Mouse (Mus musculus): Measurements from ENCODE around the gene Sppl3.
"Not testable (repeated sequence)": the region's sequence is repeated elsewhere in the genome, so short reads cannot be mapped to it uniquely, and the experiment has no call there.

Sppl3 gene

GRCm38 (mm10) chr5:115081636-115082035 lies 70.7 kb downstream of the Sppl3 start:
- no peak for DNase-seq

DNA sequence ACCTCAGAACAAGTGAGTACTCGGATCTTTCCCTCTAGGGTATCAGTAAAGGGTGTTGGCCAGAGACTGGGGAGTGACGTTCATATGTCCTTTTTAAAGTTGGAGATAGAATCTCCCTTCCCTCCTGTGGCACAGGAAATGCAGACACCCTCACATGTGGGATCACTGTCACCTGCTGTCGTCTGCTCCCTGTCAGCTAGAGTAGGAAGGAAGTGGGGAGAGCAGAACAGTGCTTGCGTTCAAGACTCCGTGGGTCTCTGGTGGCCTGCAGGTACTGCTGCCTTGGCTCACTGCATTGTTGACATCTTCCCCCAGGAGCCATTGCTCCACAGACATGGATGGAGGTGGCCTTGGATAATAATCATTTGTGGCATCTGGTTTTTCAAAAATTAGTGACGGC lies 72.6 kb downstream of the Sppl3 start:
- DNase-seq = no peak

DNA sequence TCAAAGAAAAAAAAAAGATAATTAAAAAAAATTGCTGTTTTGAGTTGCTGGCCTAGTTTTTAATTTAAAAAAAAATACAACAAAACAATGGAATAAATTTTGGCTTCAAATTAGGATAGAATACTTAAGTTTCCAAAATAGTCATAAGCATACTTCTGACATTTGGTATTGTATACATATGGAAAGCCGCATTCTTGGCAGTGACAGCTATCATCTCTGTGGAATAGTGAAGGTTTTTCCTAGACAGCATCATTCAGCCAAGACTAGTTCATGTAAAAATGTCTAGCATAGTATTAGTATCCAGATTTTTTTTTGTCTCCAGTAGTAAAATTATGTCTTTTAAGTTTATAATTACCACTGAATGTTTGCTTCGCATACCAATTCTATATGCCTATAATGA lies 74.7 kb downstream of the Sppl3 start:
- no peak for DNase-seq

DNA sequence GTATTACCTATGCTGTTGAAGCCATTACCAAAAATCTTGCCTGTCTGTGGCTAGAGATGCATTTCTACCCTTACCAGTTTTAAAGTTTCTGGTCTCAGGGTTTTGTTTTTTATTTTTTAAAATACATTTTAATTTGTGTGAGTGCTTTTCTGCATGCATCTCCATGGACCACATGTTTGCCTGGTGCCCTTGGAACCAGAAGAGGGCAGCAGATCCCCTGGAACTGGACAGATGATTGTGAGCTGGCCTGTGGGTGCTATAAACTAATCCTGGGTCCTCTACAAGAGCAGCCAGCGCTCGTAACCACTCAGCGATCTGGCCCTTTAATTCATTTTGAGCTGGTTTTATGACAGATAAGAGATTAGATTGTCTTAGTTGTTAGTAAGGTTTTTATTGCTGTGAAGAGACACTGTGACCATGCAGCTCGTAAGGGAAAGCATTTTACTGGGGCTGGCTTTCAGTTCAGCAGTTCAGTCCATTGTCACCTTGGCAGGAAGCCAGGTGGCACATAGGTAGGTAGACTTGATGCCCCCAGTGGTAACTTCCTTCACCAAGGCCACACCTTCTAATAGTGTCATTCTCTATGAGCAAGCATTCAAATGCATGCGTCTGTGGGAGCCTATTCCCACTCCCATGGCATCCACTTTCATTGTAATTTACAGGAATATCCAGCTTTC lies 78.8 kb downstream of the Sppl3 start:
- DNase-seq = no peak

GRCm38 (mm10) chr5:115091015-115091414 lies 80.1 kb downstream of the Sppl3 start:
- no peak for DNase-seq

DNA sequence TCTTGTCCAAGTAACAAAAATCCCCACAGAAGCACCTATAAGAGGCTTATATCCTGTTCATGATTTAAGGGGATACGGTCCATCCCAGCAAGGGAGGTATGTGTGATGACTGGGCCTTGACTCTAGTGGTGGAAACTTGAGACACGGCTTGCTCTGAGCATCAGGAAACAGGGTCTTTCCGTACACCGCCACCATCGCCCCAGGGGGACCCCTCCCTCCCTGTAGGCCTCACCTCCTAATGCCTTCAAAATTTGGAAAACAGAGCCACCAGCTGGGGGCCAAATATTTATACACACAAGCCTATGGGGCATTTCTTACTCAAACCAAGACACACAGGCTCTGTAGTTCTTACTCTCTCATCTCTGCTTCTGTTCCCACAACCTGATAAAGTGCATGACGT lies 80.8 kb downstream of the Sppl3 start:
- no peak for DNase-seq

DNA sequence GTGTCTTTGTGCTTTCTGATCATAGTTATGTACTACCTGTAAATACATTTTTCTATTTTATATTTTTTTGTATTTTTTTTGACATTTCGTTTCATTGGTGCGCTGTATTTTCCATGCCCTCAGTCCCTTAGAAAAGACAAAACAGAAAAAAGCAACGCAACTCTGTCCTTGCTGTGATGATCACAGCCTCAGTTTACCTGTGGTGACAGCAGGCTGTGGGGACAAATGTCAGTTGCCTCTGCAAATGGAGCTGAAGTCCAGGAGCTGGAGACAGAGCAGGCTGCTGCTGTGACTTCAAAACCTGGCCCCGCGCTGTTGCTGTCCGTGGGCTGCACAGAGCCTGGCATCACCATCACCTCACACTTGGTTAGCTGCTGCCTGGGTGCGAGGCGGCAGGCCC lies 87.3 kb downstream of the Sppl3 start, which contains the start of gene Gm10401:
Gm10401 (minus strand) TSS at position 101 of the 400 bp plus-strand sequence.
- no peak for DNase-seq

DNA sequence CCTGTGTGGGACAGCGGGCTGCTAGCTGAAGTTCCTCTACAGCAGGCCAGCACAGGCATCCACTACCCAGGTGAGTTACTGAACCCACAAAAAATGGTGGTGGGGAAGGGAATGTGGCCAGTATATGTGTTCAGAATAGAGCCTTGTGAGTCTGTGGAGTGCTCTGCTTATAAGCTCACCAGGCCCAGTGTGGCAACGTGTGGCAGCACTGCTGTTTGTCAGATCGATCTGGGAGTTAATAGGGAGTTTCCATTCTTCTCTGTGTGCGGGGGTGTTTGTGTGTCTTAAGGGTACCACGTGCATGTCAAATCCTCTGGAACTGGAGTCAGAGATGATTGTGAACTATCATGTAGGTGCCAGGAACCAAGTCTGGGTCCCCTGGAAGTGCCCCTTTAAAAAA lies 88.6 kb downstream of the Sppl3 start:
- DNase-seq = no peak

DNA sequence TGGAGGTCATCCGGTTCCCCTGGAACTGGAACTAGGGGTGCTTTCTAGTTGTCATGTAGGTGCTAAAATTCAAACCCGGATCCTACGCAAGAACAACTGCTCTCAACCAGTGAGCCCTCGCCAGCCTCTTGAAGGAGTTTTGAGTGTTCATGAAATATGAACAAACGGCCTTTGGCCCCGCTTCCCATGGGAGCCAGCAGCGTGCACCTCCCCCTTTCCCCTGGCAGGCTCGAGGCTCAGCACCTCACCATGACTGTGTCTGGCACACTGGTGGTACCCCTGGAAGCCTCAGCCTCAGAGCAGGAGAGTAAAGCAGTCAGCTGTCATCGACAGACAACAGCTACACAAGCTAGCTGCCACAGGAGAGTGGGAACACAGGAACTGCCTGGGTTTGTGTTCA lies 89.1 kb downstream of the Sppl3 start:
- DNase-seq = no peak

- no peak for DNase-seq
These were observed 89.5 kb downstream of the Sppl3 start for GRCm38 (mm10) chr5:115100473-115100872.

DNA sequence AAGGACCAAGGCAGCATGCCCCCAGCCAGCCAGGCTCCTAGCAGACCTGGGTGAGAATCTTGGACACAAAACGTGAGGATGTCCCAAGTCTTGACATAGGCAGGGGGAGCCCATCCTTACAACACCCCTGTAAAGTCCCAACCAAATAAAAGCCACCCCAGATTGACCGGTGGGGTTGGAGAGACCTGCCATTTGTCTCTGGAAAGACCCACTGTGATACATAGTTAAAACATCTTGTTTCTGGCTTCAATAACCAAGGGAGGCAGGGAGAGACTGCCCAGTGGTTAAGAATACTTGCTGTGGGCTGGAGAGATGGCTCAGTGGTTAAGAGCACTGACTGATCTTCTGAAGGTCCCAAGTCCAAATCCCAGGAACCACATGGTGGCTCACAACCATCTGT lies 91.3 kb downstream of the Sppl3 start:
- DNase-seq = no peak

- DNase-seq = not testable (repeated sequence)
These were observed 92.3 kb downstream of the Sppl3 start for GRCm38 (mm10) chr5:115103253-115103652.

- no peak for DNase-seq
These were observed 100.2 kb downstream of the Sppl3 start for GRCm38 (mm10) chr5:115111156-115111555.

DNA sequence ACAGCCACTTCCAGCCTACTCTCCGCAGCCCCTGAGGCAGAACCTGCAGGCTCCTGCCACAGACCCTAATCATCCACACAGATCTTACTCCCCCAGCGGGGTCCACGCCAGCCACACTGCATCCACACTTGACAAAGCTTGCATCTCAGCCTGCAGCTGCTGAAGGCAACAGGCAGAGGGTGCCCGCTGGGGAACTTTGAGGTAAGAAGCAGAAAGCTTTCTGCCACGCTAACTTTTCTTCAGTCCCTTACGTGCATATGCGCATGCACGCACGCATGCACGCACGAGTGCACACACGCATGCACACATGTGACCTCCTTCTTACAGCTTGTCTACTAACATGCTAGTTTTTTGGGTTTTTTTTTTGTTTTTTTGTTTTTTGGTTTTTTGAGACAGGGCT lies 102.3 kb downstream of the Sppl3 start:
- no peak for DNase-seq

DNA sequence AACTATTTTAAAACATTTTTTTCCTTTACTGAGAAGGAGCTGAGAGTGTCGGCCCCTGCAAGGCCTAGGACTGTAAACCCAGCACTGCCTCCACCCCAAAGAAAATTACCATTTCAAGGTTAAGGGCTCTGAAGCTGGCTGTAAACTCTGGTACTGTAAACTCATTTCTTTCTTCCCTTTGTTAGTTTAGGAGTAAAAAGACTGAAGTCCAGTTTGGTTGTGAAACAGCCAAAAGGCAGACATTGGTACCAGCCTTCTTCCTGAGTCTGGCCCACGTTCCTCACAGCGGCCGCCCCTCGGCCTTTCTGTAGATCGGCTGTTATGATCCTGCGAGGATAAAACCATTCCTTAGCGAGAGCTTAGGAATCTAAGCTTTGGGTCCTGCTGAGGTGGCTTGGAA lies 103.6 kb downstream of the Sppl3 start:
- DNase-seq = no peak

- DNase-seq = no peak
These were observed 105.5 kb downstream of the Sppl3 start for GRCm38 (mm10) chr5:115116426-115116825.

- no peak for DNase-seq
These were observed 106.5 kb downstream of the Sppl3 start for GRCm38 (mm10) chr5:115117467-115117866.

- peak; percentile 68 for DNase-seq
These were observed 108.1 kb downstream of the Sppl3 start, which contains the start of gene Acads for GRCm38 (mm10) chr5:115118961-115119570. Gene Acads, minus strand, starts transcription at chr5:115119346.

- DNase-seq = peak; percentile 70
These were observed 110.0 kb downstream of the Sppl3 start for GRCm38 (mm10) chr5:115120978-115121377.

GRCm38 (mm10) chr5:115124690-115125089 lies 113.8 kb downstream of the Sppl3 start:
- DNase-seq = no peak

- DNase-seq = peak; percentile 87
These were observed 114.4 kb downstream of the Sppl3 start for GRCm38 (mm10) chr5:115125211-115125871.

- no peak for DNase-seq
These were observed 115.8 kb downstream of the Sppl3 start for GRCm38 (mm10) chr5:115126578-115127312.

DNA sequence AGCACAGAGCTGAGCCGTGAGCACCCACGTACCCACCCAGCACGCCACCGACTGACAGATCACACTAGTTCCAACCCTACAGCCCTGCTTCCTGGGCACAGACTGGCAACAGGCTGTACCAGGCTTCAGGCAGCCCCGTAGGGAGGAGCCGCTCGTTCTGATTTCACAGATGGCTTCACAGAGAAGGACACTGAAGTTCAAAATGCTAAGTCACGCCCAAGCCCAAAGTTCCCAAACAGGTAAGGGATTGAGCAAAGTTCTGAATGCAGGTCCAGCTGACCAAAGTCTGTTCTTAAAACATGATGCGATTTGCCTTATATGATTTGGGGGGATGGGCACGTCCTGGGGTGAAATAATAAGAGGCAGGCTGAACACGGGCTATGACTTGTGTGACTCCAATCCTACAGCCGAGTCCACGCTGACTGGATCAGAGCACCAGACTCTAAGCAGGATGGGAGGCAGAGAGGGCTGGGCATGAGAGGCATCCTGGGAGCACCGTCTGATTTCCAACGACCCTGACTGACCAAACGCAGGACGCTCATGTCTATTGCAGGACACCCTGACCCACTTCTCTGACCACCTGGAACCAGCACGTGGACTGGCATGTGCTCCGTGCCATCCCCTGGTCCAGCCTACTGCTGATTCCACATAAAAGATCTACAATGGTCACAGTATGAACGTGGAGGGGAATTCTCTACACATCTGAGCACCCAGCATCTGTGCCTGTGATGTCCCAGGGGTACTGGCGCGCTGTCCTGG lies 116.7 kb downstream of the Sppl3 start:
- peak; percentile 63 for DNase-seq

All from cerebellum, adult 11-12 months (tissue).